Mouse (Mus musculus) neural tube, embryonic 15.5 days (tissue): ENCODE data around the gene Haus8. TPM values are rescaled to one million over a fixed set of nuclear protein-coding genes. Genes with fewer than 3 reads are reported as not detected.
A peak's percentile ranks its signal among the peaks of the same experiment; 100 is the strongest.
"Not testable (repeated sequence)": the region's sequence is repeated elsewhere in the genome, so short reads cannot be mapped to it uniquely, and the experiment has no call there.

Source experiments
- ATAC-seq: fragments of 200-750 bp; cut with Nextera tagmentation; 2 replicates; pipeline ENCODE4 v1.8.0; 2017; ENCODE audit warnings: mild to moderate bottlenecking, moderate TSS enrichment, moderate library complexity; ENCODE audit not compliant: low FRiP score
- H3K27ac ChIP-seq: fragments of 300-500 bp; sonication (generic); replicated peaks from 2 replicates; pipeline ENCODE4 v1.5.1; 2015; ENCODE audit warnings: mild to moderate bottlenecking, inconsistent platforms
- H3K27me3 ChIP-seq: fragments of 300-500 bp; sonication (generic); replicated peaks from 2 replicates; pipeline ENCODE4 v1.6.1; 2015; ENCODE audit warnings: inconsistent platforms
- H3K36me3 ChIP-seq: fragments of 300-500 bp; sonication (generic); 2 replicates; pipeline ENCODE4 v1.6.1; 2015; ENCODE audit warnings: inconsistent platforms
- H3K4me1 ChIP-seq: fragments of 300-500 bp; sonication (generic); 2 replicates; pipeline ENCODE4 v1.6.1; 2015; ENCODE audit warnings: inconsistent platforms
- H3K4me2 ChIP-seq: fragments of 300-500 bp; sonication (generic); 2 replicates; pipeline ENCODE4 v1.6.1; 2015; ENCODE audit warnings: inconsistent platforms, mild to moderate bottlenecking, moderate library complexity
- H3K4me3 ChIP-seq: fragments of 300-500 bp; sonication (generic); replicated peaks from 2 replicates; pipeline ENCODE4 v1.5.1; 2015; ENCODE audit warnings: mild to moderate bottlenecking, inconsistent platforms
- H3K9ac ChIP-seq: fragments of 300-500 bp; sonication (generic); replicated peaks from 2 replicates; pipeline ENCODE4 v1.6.1; 2015; ENCODE audit warnings: mild to moderate bottlenecking, inconsistent platforms
- H3K9me3 ChIP-seq: fragments of 300-500 bp; sonication (generic); replicated peaks from 2 replicates; pipeline ENCODE4 v1.6.1; 2016; ENCODE audit warnings: inconsistent platforms
- WGBS: fragments of 180-500 bp; shearing (Covaris S2); methylation state at CpG from one replicate; pipeline ENCODE4 v1.1.7; 2015; ENCODE audit warnings: mixed read lengths; 5-methylcytosine and 5-hydroxymethylcytosine counted together
- polyA plus RNA-seq: library from polyadenylated mRNA; unstranded; fragments of >200 nt; fragmentation: Nextera tagmentation; extraction: Ambion mirVana; gene quantifications from 2 replicates; pipeline ENCODE4 v1.2.1, GENCODE M21; 2015

The Haus8 gene
- polyA plus RNA-seq, 1 experiment from 2014 or later, result 68.5 TPM

DNA sequence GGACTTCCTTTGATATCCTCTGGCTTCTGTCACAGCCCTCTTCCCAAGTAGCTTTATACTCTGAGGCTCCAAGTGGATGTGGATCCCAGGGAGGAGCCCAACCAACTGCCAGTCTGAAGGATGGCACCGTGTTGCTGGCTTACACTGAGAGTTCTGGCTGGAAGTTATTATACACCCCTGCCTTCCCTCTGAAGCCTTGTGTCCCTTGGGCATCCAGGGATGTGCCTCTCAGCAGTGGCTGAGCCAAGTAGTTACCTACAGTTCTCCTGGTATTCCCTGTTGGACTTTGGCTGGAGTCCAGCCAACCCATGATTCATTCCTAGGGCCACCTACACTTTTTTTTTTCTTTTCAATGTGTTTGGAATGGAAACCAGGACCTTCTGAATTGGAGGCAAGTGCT is 9.0 kb upstream of the Haus8 start:
- WGBS, result 100% methylated on average over 1 of the region's 1 CpGs

GRCm38 (mm10) chr8:71279409-71279808 is 6.7 kb upstream of the Haus8 start:
- not testable (repeated sequence) for H3K4me3 ChIP-seq, H3K27ac ChIP-seq, ATAC-seq, H3K27me3 ChIP-seq, H3K9ac ChIP-seq, H3K36me3 ChIP-seq, H3K4me2 ChIP-seq, H3K9me3 ChIP-seq
- H3K4me1 ChIP-seq, result peaks cover 15% of the 10 kb centered on the region
- WGBS, result 62% methylated on average over 1 of the region's 1 CpGs

More for the DNA sequence above, 9.0 kb upstream of the Haus8 start:
- H3K4me3 ChIP-seq, H3K4me1 ChIP-seq, H3K4me2 ChIP-seq, ATAC-seq, H3K27me3 ChIP-seq, H3K36me3 ChIP-seq, H3K27ac ChIP-seq, H3K9ac ChIP-seq, H3K9me3 ChIP-seq: not testable (repeated sequence)

GRCm38 (mm10) chr8:71276166-71276565 is 3.4 kb upstream of the Haus8 start:
- 89% methylated on average over 3 of the region's 3 CpGs for WGBS
- no peak for ATAC-seq

GRCm38 (mm10) chr8:71274478-71274877 is 1.7 kb upstream of the Haus8 start:
- H3K4me3 ChIP-seq, result no peak overlapping the region
- H3K4me2 ChIP-seq, result 0 out of 2 replicates have a peak overlapping the region, but pooled peaks have one; percentile 89
- H3K36me3 ChIP-seq, result peaks cover 9% of the 10 kb centered on the region; the same call in 1 of the 2 replicates
- no peak overlapping the region for H3K27ac ChIP-seq
- no peaks in the 10 kb centered on the region for H3K27me3 ChIP-seq
- H3K9ac ChIP-seq, result no peak overlapping the region
- H3K4me1 ChIP-seq, result peaks cover 41% of the 10 kb centered on the region
- no peaks in the 10 kb centered on the region for H3K9me3 ChIP-seq
- ATAC-seq, result no peak

More at GRCm38 (mm10) chr8:71276166-71276565, 3.4 kb upstream of the Haus8 start:
- peaks cover 9% of the 10 kb centered on the region; the same call in 1 of the 2 replicates for H3K36me3 ChIP-seq
- no peak overlapping the region for H3K4me2 ChIP-seq
- no peak overlapping the region for H3K9ac ChIP-seq
- no peak overlapping the region for H3K27ac ChIP-seq
- peaks cover 33% of the 10 kb centered on the region for H3K4me1 ChIP-seq
- H3K9me3 ChIP-seq, result no peaks in the 10 kb centered on the region
- H3K27me3 ChIP-seq, result no peaks in the 10 kb centered on the region
- no peak overlapping the region for H3K4me3 ChIP-seq

DNA sequence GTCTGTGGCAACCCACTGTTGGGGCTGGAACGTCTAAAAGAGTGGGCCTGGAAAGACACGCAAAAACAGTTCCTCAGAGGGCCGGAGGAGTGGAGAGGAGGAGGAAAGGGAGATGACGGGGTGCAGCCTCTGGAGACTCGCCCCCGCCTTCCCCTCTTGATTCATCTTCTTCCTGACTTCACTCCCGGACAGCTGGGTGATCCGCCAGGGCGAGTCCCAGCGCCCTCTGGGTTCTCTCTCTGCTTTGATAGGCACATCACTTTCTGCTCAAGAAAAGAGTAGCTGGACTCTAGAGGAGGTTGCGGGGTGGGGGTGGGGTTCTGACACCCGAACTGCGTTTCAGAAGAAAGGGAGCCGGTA is 397 bp upstream of the Haus8 start:
- peak overlapping the region; percentile 89 for H3K4me2 ChIP-seq
- no peaks in the 10 kb centered on the region for H3K27me3 ChIP-seq
- WGBS, result under 1% methylated on average over 14 of the region's 14 CpGs
- no peak for ATAC-seq
- H3K4me1 ChIP-seq, result peaks cover 44% of the 10 kb centered on the region
- H3K4me3 ChIP-seq, result peak overlapping the region; percentile 86
- peak overlapping the region; percentile 70 for H3K9ac ChIP-seq
- H3K36me3 ChIP-seq, result peaks cover 9% of the 10 kb centered on the region; the same call in 1 of the 2 replicates
- H3K9me3 ChIP-seq, result no peaks in the 10 kb centered on the region
- peak overlapping the region; percentile 78 for H3K27ac ChIP-seq

DNA sequence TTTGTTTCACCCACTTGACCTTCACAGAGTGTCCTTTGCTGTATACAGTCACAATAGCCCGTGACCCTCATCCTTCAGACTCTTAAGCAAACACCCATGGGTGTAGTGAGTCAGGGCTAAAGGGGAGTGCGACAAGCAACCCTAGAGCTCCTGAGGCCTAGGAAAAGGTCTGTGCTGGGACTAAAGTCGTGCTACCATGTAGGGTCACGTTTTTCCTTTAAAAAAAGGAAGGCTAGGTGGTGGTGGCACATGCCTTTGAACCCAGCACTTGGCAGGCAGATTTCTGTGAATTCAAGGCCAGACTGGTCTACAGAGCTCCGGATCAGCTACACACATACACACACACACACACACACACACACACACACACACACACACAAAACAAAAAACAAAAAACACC is 1.1 kb downstream of the Haus8 start:
- H3K9ac ChIP-seq, result peak overlapping the region; percentile 67
- no peaks in the 10 kb centered on the region for H3K27me3 ChIP-seq
- H3K4me1 ChIP-seq, result peaks cover 44% of the 10 kb centered on the region
- peak overlapping the region; percentile 89 for H3K4me2 ChIP-seq
- no peaks in the 10 kb centered on the region for H3K9me3 ChIP-seq
- WGBS, result 20% methylated on average over 5 of the region's 5 CpGs
- ATAC-seq, result peak; percentile 2
- peak overlapping the region; percentile 83 for H3K27ac ChIP-seq
- H3K4me3 ChIP-seq, result peak overlapping the region; percentile 86
- H3K36me3 ChIP-seq, result peaks cover 5% of the 10 kb centered on the region; the same call in 1 of the 2 replicates

- H3K9ac ChIP-seq, H3K36me3 ChIP-seq, ATAC-seq, H3K27ac ChIP-seq, H3K9me3 ChIP-seq, H3K27me3 ChIP-seq, H3K4me3 ChIP-seq, H3K4me2 ChIP-seq: not testable (repeated sequence)
- WGBS, result 93% methylated on average over 6 of the region's 6 CpGs
- H3K4me1 ChIP-seq, result peaks cover 20% of the 10 kb centered on the region
Observed at GRCm38 (mm10) chr8:71268286-71268685, 4.4 kb downstream of the Haus8 start.

- 100% methylated on average over 2 of the region's 2 CpGs for WGBS
- Histone ChIP-seq H3K9me3 (no peaks in the 10 kb centered on the region), H3K4me3 (no peak overlapping the region), H3K9ac (no peak overlapping the region), H3K27me3 (no peaks in the 10 kb centered on the region), H3K4me1 (peaks cover 18% of the 10 kb centered on the region), H3K4me2 (no peak overlapping the region), H3K36me3 (peaks cover 12% of the 10 kb centered on the region), H3K27ac (no peak overlapping the region)
- ATAC-seq, result no peak
Observed at GRCm38 (mm10) chr8:71267690-71268089, 5.0 kb downstream of the Haus8 start.

DNA sequence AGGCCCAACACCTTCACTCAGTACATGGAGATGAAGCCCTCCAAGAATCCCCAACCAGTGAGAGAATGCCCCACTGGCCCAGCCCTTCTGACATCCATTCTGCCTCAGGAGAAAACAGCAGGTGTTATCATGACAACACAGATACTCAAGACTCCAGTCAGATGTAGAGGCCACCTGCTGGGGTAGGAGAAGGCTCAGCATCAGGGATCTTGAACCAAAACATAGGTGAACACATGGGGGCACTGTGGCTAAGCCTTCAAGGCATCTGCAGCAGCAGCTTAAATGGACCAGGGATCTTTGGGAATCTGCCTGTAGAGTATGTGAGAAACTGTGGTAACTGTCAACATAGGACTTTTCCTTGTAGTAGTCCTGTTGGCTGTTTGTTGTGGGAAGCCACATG is 11.5 kb downstream of the Haus8 start:
- H3K27ac ChIP-seq, result no peak overlapping the region
- no peaks in the 10 kb centered on the region for H3K4me1 ChIP-seq
- H3K4me3 ChIP-seq, result no peak overlapping the region
- H3K27me3 ChIP-seq, result no peaks in the 10 kb centered on the region
- no peak overlapping the region for H3K9ac ChIP-seq
- no peak overlapping the region for H3K4me2 ChIP-seq
- H3K9me3 ChIP-seq, result no peaks in the 10 kb centered on the region
- H3K36me3 ChIP-seq, result peaks cover 26% of the 10 kb centered on the region
- ATAC-seq, result no peak

GRCm38 (mm10) chr8:71256545-71257232 is 16.0 kb downstream of the Haus8 start:
- Histone ChIP-seq H3K36me3 (peaks cover 47% of the 10 kb centered on the region), H3K9me3 (no peaks in the 10 kb centered on the region), H3K27ac (no peak overlapping the region), H3K4me1 (no peaks in the 10 kb centered on the region), H3K4me3 (no peak overlapping the region), H3K9ac (no peak overlapping the region), H3K4me2 (no peak overlapping the region), H3K27me3 (no peaks in the 10 kb centered on the region)
- 97% methylated on average over 3 of the region's 3 CpGs for WGBS
- ATAC-seq, result no peak

GRCm38 (mm10) chr8:71248203-71248602 is 24.5 kb downstream of the Haus8 start:
- Histone ChIP-seq H3K4me3 (no peak overlapping the region), H3K9me3 (no peaks in the 10 kb centered on the region), H3K4me1 (no peaks in the 10 kb centered on the region), H3K4me2 (no peak overlapping the region), H3K27ac (no peak overlapping the region), H3K27me3 (no peaks in the 10 kb centered on the region), H3K36me3 (peaks cover 27% of the 10 kb centered on the region), H3K9ac (no peak overlapping the region)
- WGBS, result 93% methylated on average over 1 of the region's 1 CpGs
- ATAC-seq, result no peak

- Histone ChIP-seq H3K4me2 (no peak overlapping the region), H3K36me3 (0 out of 2 replicates have a peak, but pooled peaks cover 4% of the 10 kb centered on the region), H3K4me3 (no peak overlapping the region), H3K27ac (no peak overlapping the region), H3K9ac (no peak overlapping the region), H3K4me1 (no peaks in the 10 kb centered on the region), H3K27me3 (no peaks in the 10 kb centered on the region), H3K9me3 (no peaks in the 10 kb centered on the region)
- WGBS, result 84% methylated on average over 2 of the region's 2 CpGs
- no peak for ATAC-seq
Observed at GRCm38 (mm10) chr8:71242757-71243156, 30.0 kb downstream of the Haus8 start.
